Mouse (Mus musculus): ENCODE measurements around the gene Rrm1.
A peak's percentile ranks its signal among the peaks of the same experiment; 100 is the strongest.
"Not testable (repeated sequence)": the region's sequence is repeated elsewhere in the genome, so short reads cannot be mapped to it uniquely, and the experiment has no call there.

Gene Rrm1

DNA sequence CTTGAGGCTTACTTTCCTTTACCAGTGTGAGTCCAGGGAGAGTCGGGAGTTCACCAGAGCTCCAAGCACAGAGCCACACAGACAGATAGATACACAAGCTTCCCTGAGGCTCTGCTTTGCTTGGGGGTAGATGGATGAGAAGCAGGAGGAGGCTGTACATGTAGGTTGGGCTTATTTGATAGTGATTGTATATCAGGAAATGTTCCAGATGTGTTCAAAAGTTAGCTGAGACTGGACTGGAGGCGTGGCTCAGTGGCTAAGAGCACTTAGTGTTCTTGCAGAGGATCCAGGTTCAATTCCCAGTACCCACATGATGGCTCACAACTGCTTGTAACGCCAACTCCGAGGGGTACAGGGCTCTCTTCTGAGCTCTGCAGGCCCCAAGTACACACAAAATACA is 36.9 kb downstream of the Rrm1 start:
- no peak for DNase-seq

DNA sequence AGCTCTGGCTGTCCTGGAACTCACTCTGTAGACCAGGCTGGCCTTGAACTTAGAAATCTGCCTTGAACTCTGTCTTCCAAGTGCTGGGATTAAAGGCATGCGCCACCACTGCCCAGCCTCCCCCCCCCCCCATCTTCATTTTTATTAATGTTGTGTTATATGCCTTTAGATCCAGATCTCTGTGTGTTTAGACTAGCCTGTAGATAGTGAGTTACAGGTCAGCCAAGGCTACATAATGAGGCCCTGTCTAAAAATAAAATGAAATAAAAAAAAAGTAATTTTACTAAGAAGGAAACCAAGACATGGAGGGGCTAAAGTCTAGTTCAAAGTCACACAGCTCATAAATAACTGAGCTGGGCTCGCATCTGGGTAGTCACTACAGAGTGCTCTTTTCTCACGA is 37.4 kb downstream of the Rrm1 start:
- no peak for DNase-seq

DNA sequence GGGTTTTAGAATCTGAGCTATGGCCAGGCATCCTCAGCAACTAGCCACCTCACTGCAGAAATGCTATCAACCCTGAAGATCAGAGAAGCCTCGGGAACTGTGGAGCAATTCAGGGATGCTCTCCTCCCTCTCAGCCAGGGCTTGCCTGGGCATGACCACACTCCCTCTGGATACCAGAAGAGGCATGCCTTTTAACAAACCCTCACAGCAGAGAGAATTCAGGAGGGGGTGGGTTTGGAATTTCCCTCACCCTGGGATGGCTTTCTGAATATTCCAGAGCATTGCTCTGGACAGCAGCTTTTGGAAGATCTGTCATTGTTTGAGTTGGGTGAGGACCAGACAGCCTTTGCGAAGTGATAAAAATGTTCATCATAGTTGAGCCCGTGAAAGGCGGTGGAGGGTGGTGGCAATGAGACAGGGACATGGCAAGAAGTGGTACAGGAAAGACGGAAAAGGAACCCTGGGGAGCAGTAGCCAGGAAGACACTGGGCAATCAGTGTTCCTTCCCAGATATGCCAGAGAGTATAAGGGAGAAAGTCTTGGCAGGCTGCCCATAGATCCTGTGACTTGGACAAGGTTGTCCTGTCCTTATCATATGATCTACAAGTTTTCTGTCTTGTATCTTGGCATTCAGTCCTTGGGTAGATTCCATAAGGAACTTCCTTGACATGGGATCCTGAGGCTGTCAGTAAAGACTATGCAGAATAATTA is 38.0 kb downstream of the Rrm1 start:
- peak in 1 of 2 experiments; percentile 18 for DNase-seq

DNA sequence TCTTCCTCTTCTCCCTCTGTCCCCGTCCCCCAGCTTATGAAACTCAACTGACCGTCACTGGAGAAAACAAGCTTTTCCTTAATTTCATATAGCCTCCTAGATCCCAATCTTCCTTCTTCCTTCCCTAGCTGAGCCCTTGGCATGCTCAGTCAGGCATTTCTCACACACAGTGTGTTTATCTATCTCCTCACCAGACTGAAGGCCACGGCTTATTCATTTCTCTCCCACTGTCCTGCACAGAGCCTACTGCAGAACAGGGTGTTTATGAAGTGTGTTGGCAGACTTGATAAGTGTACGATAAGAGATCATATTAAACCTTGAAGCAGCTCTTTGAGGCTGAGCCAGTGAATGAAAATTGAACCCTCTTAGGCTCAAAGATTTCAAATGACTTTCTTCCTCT is 39.3 kb downstream of the Rrm1 start:
- no peak for DNase-seq

DNA sequence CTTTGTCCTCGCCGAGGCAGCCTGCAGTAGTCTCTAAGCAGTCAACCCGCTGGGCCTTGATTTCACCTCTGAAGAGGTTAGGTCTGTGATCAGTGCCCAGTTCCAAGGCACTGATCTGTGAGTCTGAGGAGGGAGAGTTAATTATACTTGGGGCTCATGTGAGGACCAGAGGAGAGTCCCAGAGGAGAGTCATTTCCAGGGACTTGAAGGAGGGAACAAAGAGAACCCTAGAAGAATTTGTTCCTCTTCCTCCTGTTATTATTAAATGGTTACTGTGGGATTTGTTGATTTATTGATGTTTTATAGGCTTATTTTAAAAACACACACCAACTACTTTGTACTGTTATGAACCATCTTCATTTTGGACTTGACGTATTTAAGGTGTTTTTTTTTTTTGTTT is 40.1 kb downstream of the Rrm1 start, which contains the start of gene Olfr543:
TSS of gene Olfr543 (minus strand) at position 101 of the 400 bp plus-strand sequence.
- no peak for DNase-seq

DNA sequence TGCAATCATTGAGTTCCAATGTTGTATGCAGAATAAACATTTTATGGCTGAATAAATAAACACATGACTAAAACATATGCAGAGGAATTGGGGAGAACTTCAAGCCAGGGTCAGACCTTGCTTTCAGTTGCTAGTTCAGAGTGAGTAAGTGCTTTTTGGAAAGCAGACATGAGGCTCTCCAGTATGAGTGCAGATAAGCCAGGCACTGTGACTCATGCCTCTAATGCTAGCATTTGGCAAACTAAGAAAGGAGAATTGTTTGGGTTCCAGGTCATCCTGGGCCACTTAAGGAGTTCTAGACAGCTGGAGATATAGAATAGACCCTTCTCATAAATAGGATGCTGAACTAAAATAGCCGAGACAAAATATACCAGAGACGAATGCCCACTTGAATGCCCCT is 42.2 kb downstream of the Rrm1 start:
- no peak for DNase-seq

DNA sequence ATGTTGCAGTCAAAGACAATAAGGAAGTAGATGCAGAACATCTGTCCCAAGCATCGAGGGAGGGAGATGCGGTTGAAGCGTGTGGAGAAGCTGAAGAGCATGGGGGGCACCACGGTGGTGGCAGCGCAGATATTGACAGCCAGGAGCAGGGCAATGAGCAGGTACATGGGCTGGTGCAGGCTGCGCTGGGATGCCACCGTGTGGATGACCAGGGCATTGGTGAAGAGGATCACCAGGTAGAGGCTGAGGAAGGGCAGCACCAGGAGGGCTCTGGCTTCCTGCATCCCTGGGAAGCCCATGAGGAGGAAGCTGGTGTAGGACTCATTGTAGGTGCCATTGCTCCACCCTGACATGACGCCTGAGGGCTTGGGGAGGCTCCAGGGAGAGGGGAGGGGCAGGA is 43.3 kb downstream of the Rrm1 start:
- not testable (repeated sequence) for DNase-seq

DNA sequence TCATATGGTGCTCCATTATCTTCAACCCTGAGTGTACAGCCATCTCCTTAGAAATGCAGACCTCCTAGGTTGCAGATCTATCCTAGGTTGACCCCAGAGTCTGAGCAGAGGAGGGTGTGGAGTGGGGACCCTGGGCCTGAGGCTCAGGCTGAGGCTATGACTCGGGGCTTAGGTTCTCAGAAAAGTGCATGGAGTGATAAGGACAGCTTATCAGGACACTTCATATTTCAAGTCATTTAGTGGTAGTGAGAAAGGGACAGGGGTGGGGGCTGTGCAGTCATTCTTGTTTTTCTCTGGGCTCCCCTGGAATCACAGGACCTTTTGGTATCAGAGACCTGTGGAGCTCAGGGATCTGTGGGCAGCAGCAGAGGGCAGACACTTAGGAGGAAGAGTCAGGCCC is 44.6 kb downstream of the Rrm1 start:
- no peak for DNase-seq

DNA sequence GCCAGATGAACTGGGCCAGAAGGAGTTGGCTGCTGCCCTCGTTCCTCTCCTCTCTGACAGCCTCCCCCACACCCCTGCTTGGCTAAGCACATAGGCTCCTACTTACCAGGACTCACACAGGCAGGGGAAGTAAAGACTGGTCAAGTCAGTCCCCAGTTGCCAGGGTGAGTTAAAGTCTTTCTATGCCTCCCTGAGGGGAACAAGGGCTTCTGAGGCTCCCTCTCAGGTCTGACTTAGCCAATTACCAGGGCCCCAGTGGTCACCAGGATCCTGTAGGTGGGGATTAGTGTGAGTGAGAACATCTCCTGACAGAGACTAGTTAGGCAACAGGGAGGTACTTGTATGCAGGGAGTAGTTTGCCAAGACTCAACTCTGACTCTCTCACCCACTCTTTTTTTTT is 46.7 kb downstream of the Rrm1 start, which contains the start of gene Olfr544:
TSS of gene Olfr544 (minus strand) at position 153 of the 400 bp plus-strand sequence.
- no peak for DNase-seq

DNA sequence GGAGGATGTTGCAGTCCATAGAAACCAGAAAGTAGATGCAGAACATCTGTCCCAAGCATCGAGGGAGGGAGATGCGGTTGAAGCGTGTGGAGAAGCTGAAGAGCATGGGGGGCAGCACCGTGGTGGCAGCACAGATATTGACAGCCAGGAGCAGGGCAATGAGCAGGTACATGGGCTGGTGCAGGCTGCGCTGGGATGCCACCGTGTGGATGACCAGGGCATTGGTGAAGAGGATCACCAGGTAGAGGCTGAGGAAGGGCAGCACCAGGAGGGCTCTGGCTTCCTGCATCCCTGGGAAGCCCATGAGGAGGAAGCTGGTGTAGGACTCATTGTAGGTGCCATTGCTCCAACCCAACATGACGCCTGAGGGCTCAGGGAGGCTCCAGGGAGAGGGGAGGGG is 52.9 kb downstream of the Rrm1 start:
- not testable (repeated sequence) for DNase-seq

DNA sequence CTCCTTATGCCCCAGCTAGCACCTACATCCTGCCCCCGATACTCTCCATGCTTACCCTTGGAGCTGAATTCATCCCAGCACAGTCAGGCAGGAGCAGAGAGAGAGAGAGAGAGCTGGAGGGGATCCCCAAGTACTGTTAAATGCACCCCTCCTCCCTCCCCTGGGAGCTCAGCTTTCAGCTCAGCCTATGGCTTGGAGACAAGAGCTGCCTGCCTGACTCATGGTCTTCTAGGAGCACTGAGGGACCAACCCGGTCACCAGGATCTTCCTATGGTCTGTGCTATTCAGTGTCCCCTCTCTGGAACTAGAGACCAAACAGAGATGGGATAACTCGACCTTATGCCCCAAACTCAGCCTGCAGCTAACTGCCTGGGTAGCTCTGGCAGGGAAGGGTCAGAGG is 58.0 kb downstream of the Rrm1 start, which contains the start of gene Olfr545:
TSS of gene Olfr545 (minus strand) at position 101 of the 400 bp plus-strand sequence.
- no peak for DNase-seq

DNA sequence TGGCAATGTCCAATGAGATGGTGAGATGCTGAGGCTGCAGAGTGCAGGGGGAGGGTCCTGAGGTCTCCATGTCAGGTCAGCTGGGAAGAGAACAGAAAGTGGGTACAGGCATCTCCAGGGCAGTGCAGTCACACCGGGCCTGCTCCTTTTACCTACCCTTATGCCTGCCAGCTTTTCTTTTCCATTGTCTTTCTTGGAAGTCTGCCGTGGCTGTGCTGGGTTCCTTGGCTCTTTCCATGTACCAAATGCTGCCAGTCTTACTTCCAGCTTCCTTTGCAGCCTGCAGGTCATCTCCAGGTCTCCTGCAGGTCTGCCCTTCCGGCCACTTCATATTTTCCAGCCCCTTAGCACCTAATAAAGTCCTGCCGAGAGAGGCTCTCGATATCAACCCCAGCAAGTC is 60.5 kb downstream of the Rrm1 start:
- peak; percentile 43 to 61 for DNase-seq

DNA sequence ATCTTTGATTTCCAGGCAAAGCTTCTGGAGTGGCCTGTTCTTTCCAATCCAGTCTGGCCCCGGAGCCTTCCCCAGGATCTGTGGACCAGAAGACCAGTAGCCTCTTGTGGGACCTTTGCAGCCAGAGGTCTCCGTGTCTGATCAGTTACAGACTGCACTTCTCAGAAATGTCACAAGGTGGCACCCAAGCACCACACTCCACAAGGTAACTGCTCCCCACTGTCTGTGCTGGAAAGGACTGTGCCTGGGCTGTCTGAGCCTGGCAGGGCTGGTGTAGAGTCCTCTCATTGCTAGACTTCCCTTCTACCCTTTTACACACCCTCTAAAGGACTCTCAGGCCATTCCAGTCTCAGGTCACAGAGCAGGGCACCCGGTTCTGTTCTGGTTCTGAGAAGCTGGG is 65.4 kb downstream of the Rrm1 start:
- peak; percentile 80 to 87 for DNase-seq

DNA sequence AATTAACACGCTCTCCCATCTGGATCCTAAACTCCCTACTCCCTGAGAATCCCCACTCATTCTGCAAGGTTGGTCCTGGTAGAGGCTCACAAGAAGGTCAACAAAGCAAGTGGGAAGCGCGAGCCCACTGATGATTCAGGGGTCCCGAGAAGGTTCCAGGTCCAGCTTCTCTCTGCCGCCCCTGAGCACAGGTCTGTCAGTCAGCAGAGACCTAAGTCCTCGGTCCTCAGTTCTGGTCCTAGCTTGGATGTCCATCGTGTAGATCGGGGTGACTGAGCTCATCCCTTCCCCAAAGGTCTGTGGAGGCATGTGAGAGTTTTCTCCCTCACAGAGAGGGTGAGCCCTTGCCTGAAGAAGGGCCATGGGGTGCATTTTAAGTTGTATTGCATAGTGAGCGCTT is 66.6 kb downstream of the Rrm1 start:
- DNase-seq: no peak

DNA sequence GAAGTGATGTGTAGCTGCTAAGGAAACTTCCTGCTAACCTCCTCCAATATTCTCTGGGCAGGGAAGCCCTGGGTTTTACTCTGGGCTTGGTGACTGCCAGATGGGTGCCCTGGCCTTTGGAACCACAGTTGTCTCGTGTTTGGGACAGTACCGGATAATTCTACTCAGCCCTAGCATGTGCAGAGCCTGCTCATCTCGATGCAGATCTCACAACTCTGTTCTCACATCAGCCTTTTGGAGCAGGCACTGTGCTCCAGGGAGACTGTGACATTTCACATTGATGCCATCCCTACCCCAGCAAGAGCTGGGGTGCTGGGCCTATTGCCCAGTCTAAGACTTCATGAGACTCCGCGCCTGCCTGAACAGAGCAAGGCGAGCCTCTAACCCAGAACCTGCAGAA is 67.2 kb downstream of the Rrm1 start:
- no peak for DNase-seq

DNA sequence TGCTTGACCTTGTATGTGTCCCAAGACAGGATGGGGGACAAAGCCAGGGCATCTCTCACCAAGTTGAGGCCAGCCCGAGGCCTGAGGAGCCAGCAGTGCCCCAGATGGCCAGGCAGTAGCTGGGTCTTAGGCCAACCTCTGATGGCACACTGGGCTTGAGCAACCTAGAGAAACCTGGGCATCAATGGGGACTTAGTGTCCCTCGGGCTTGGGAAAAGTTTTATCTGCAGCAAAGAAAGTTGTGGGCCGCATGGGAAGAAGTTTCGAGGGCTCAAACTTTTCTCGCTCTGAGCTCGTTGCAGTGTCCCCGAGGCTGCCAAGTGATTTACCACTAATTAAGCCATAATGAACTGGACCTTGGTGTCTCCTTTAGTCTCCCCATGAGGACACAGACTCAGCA is 68.2 kb downstream of the Rrm1 start:
- no peak for DNase-seq

DNA sequence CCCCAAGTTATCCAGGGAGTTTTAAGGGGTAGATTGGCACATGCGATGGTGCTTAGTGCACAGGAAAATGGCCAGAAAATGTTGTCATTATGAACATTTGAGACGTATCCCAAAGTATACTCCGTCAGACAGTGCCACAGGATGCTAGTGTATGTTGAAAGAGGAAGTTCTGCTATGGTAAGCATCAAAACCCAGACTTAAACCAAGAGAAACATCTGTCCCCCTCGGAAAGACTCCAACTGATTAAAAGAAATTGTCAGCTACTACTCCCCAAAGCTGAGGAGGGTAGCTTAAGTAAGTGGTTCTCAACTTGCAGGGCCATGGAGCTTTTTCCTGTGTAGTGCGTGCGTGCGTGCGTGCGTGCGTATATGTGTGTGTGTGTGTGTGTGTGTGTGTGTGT is 70.4 kb downstream of the Rrm1 start:
- no peak for DNase-seq

DNA sequence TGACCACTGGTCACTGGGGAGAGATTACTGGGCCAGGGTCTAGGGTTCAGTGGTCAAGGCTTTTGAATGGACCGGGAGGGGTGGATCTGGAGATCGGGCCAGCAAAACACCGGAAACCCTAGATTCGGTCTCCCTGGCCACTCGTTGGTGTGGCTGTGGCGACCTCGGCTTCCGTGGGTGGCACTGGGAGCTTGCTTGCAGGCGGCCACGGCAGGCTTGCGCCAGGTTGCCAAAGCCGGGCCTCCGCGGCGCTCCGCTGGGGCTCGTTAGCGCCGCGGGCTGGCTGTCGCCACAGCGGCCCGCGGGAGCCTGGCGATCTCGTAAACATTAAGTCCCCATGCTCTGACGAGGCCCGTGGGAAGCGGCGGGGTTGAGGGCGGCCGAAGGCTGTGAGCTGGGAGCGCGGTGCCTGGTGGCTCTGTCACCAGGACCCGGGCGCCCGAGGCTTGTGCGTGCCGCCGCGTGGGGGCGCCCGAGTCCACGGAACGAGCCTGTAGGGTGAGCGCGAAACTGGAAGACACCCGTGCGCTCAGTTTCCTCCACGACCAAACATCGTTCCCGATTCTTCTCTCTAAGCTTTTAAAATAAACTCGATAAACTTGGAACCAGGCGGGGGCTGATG is 71.4 kb downstream of the Rrm1 start:
- DNase-seq: peak; percentile 92 to 96

DNA sequence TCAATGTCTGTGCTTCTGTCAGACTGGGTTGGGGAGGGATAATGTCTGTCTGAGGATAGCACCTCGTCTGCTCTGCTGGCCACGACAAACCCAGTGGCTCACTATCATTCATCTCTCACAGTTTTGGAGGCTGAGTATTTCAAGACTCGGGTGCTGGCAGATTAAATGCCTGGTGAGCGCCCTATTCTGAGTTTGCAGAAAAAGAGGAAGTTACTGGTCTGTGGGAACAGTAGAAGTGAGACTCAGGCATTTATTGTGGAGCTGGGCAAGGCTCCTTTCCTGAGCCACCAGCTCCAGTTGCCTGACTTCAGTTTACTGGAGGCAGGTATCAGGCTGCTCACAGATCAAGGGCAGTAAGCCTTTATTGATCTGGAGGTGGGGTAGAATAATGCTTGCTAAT is 72.6 kb downstream of the Rrm1 start:
- DNase-seq: no peak

DNA sequence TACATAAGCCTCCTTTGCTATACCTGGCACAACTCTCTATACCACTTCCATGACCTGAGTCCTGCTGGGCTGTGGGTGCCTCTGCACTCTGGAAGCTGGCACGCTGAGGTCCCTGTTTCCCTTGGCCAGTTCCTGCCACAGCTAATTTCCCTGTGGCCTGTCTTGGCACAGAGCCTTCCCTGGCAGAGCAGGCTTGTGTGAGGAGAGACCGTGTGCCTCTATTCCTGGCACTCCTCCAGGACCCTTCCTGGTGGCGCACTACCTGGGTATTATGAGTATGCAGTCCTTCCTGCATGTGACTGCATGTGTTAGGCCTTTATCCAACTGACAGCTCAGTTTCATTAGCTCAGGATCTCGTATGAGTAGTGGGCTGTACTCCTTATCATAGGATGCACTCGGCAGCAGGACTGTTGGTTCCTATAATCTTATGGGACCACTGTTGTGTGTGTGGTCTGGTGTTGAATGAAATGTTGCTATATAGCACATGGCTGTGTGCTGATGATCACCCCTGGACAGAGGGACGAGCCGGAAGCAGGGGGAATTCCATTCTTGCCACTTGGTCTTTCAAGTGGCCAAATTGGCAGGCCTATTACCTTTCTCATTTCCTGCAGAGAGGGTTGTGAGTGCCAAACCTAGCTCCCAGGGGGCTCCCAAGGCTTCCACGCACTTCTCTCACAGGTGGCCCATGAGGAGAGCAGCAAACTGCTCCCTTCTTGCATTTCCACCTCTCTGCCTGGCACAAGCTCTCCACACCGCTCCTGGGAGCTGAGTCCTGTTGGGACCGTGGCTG is 75.0 kb downstream of the Rrm1 start:
- peak; percentile 64 to 74 for DNase-seq

DNA sequence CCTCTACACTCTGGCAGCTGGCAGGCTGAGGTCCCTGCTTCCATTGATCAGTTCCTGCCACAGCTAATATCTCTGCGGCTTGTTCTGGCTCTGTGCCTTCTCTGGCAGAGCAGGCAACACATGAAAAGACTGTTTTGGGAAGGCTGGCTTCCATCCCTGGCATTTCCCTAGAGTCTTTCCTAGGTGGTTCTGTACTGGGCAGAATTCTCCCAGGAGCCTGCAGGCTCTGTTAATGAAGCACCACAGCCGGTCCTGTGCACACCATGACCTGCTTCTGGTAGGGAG is 75.5 kb downstream of the Rrm1 start:
- DNase-seq: peak; percentile 22 to 38
